Mouse (Mus musculus) midbrain, embryonic 13.5 days (tissue): ENCODE results near the gene Ttc8. TPM values are rescaled to one million over a fixed set of nuclear protein-coding genes. Genes with fewer than 3 reads are reported as not detected.
A peak's percentile ranks its signal among the peaks of the same experiment; 100 is the strongest.

Experiments used
- ATAC-seq: fragments of 200-750 bp; cut with Nextera tagmentation; 2 replicates; pipeline ENCODE4 v1.8.0; 2017; ENCODE audit warnings: mild to moderate bottlenecking, moderate TSS enrichment, moderate library complexity
- H3K27ac ChIP-seq: fragments of 300-500 bp; sonication (generic); 2 replicates; pipeline ENCODE4 v1.5.1; 2015; ENCODE audit warnings: inconsistent platforms, mild to moderate bottlenecking, moderate library complexity
- H3K27me3 ChIP-seq: fragments of 300-500 bp; sonication (generic); 2 replicates; pipeline ENCODE4 v1.6.1; 2015; ENCODE audit warnings: mild to moderate bottlenecking, inconsistent platforms
- H3K36me3 ChIP-seq: fragments of 300-500 bp; sonication (generic); 2 replicates; pipeline ENCODE4 v1.6.1; 2015; ENCODE audit warnings: mild to moderate bottlenecking, inconsistent platforms
- H3K4me1 ChIP-seq: fragments of 300-500 bp; sonication (generic); replicated peaks from 2 replicates; pipeline ENCODE4 v1.6.1; 2015; ENCODE audit warnings: inconsistent platforms
- H3K4me2 ChIP-seq: fragments of 300-500 bp; sonication (generic); replicated peaks from 2 replicates; pipeline ENCODE4 v1.6.1; 2015; ENCODE audit warnings: moderate library complexity, mild to moderate bottlenecking, inconsistent platforms
- H3K4me3 ChIP-seq: fragments of 300-500 bp; sonication (generic); replicated peaks from 2 replicates; pipeline ENCODE4 v1.5.1; 2015; ENCODE audit warnings: mild to moderate bottlenecking, inconsistent platforms
- H3K9ac ChIP-seq: fragments of 300-500 bp; sonication (generic); replicated peaks from 2 replicates; pipeline ENCODE4 v1.6.1; 2015; ENCODE audit warnings: mild to moderate bottlenecking, inconsistent platforms
- H3K9me3 ChIP-seq: fragments of 300-500 bp; sonication (generic); 2 replicates; pipeline ENCODE4 v1.6.1; 2016; ENCODE audit warnings: mild to moderate bottlenecking, inconsistent platforms
- WGBS: fragments of 180-500 bp; shearing (Covaris S2); methylation state at CpG from one replicate; pipeline ENCODE4 v1.1.7; 2015; 5-methylcytosine and 5-hydroxymethylcytosine counted together
- polyA plus RNA-seq: library from polyadenylated mRNA; unstranded; fragments of >200 nt; fragmentation: Nextera tagmentation; extraction: Ambion mirVana; gene quantifications from 2 replicates; pipeline ENCODE4 v1.2.1, GENCODE M21; 2015

Gene Ttc8
- polyA plus RNA-seq, 1 experiment from 2014 or later = 39.1 TPM

GRCm38 (mm10) chr12:99003046-99003445 lies 82.7 kb downstream of the Ttc8 start:
- H3K4me1 ChIP-seq = no peaks in the 10 kb centered on the region
- no peaks in the 10 kb centered on the region for H3K27me3 ChIP-seq
- no peak overlapping the region for H3K4me3 ChIP-seq
- H3K9me3 ChIP-seq = no peaks in the 10 kb centered on the region
- H3K27ac ChIP-seq = no peak overlapping the region
- ATAC-seq = no peak
- H3K36me3 ChIP-seq = no peaks in the 10 kb centered on the region
- 80% methylated on average over 4 of the region's 4 CpGs for WGBS
- no peak overlapping the region for H3K4me2 ChIP-seq
- H3K9ac ChIP-seq = no peak overlapping the region

GRCm38 (mm10) chr12:99004752-99005151 lies 84.4 kb downstream of the Ttc8 start:
- Histone ChIP-seq H3K27me3 (no peaks in the 10 kb centered on the region), H3K4me2 (no peak overlapping the region), H3K4me1 (peaks cover 11% of the 10 kb centered on the region), H3K9ac (no peak overlapping the region), H3K27ac (no peak overlapping the region), H3K9me3 (no peaks in the 10 kb centered on the region), H3K36me3 (no peaks in the 10 kb centered on the region), H3K4me3 (no peak overlapping the region)
- WGBS = 97% methylated on average over 2 of the region's 2 CpGs
- ATAC-seq = no peak

- Histone ChIP-seq H3K4me2 (no peak overlapping the region), H3K36me3 (no peaks in the 10 kb centered on the region), H3K27ac (peak overlapping the region; percentile 91), H3K4me3 (no peak overlapping the region), H3K9ac (no peak overlapping the region), H3K4me1 (peaks cover 35% of the 10 kb centered on the region), H3K9me3 (no peaks in the 10 kb centered on the region), H3K27me3 (no peaks in the 10 kb centered on the region)
- no peak for ATAC-seq
- WGBS = 71% methylated on average over 1 of the region's 1 CpGs
These were observed 88.4 kb downstream of the Ttc8 start for GRCm38 (mm10) chr12:99008786-99009185.

GRCm38 (mm10) chr12:99009430-99009829 lies 89.1 kb downstream of the Ttc8 start:
- no peak overlapping the region for H3K4me2 ChIP-seq
- 0 out of 2 replicates have a peak, but pooled peaks have one; percentile 2 for ATAC-seq
- WGBS = 6% methylated on average over 4 of the region's 4 CpGs
- peaks cover 35% of the 10 kb centered on the region for H3K4me1 ChIP-seq
- H3K36me3 ChIP-seq = no peaks in the 10 kb centered on the region
- H3K27me3 ChIP-seq = no peaks in the 10 kb centered on the region
- no peak overlapping the region for H3K9ac ChIP-seq
- no peaks in the 10 kb centered on the region for H3K9me3 ChIP-seq
- peak overlapping the region; percentile 91 for H3K27ac ChIP-seq
- H3K4me3 ChIP-seq = no peak overlapping the region

- 42% methylated on average over 6 of the region's 6 CpGs for WGBS
- Histone ChIP-seq H3K36me3 (no peaks in the 10 kb centered on the region), H3K9me3 (no peaks in the 10 kb centered on the region), H3K4me2 (no peak overlapping the region), H3K27ac (peak overlapping the region; percentile 91), H3K9ac (no peak overlapping the region), H3K4me3 (no peak overlapping the region), H3K27me3 (no peaks in the 10 kb centered on the region), H3K4me1 (peaks cover 35% of the 10 kb centered on the region)
- ATAC-seq = no peak
These were observed 89.7 kb downstream of the Ttc8 start for GRCm38 (mm10) chr12:99010044-99010443.

GRCm38 (mm10) chr12:99011161-99011861 lies 90.9 kb downstream of the Ttc8 start:
- no peak overlapping the region for H3K4me3 ChIP-seq
- ATAC-seq = peak; percentile 97
- WGBS = 2% methylated on average over 22 of the region's 22 CpGs

GRCm38 (mm10) chr12:99015870-99016269 lies 95.5 kb downstream of the Ttc8 start:
- H3K36me3 ChIP-seq = no peaks in the 10 kb centered on the region
- no peaks in the 10 kb centered on the region for H3K9me3 ChIP-seq
- H3K4me1 ChIP-seq = peaks cover 13% of the 10 kb centered on the region
- no peak overlapping the region for H3K9ac ChIP-seq
- H3K27ac ChIP-seq = no peak overlapping the region
- no peak overlapping the region for H3K4me2 ChIP-seq
- no peak overlapping the region for H3K4me3 ChIP-seq
- ATAC-seq = no peak
- no peaks in the 10 kb centered on the region for H3K27me3 ChIP-seq
- 96% methylated on average over 4 of the region's 4 CpGs for WGBS

More at GRCm38 (mm10) chr12:99011161-99011861, 90.9 kb downstream of the Ttc8 start:
- Histone ChIP-seq H3K36me3 (no peaks in the 10 kb centered on the region), H3K4me2 (peak overlapping the region; percentile 29), H3K4me1 (peaks cover 35% of the 10 kb centered on the region), H3K9me3 (no peaks in the 10 kb centered on the region), H3K9ac (no peak overlapping the region), H3K27me3 (no peaks in the 10 kb centered on the region), H3K27ac (peak overlapping the region; percentile 91)

- no peaks in the 10 kb centered on the region for H3K36me3 ChIP-seq
- peaks cover 13% of the 10 kb centered on the region for H3K4me1 ChIP-seq
- no peak for ATAC-seq
- H3K27me3 ChIP-seq = no peaks in the 10 kb centered on the region
- no peak overlapping the region for H3K9ac ChIP-seq
- no peak overlapping the region for H3K4me3 ChIP-seq
- H3K4me2 ChIP-seq = no peak overlapping the region
- 54% methylated on average over 6 of the region's 6 CpGs for WGBS
- H3K27ac ChIP-seq = no peak overlapping the region; the same call in 1 of the 2 replicates
- no peaks in the 10 kb centered on the region for H3K9me3 ChIP-seq
These were observed 104.1 kb downstream of the Ttc8 start for GRCm38 (mm10) chr12:99024430-99024960.

GRCm38 (mm10) chr12:99026291-99026690 lies 105.9 kb downstream of the Ttc8 start:
- no peak for ATAC-seq
- no peak overlapping the region for H3K27ac ChIP-seq
- no peaks in the 10 kb centered on the region for H3K36me3 ChIP-seq
- H3K27me3 ChIP-seq = no peaks in the 10 kb centered on the region
- H3K4me1 ChIP-seq = peaks cover 25% of the 10 kb centered on the region
- H3K9ac ChIP-seq = no peak overlapping the region
- H3K4me3 ChIP-seq = no peak overlapping the region
- H3K4me2 ChIP-seq = no peak overlapping the region
- H3K9me3 ChIP-seq = no peaks in the 10 kb centered on the region
- WGBS = 74% methylated on average over 2 of the region's 2 CpGs

- Histone ChIP-seq H3K4me1 (peaks cover 25% of the 10 kb centered on the region), H3K27me3 (peaks cover 8% of the 10 kb centered on the region; the same call in 1 of the 2 replicates), H3K27ac (no peak overlapping the region), H3K4me3 (no peak overlapping the region), H3K36me3 (no peaks in the 10 kb centered on the region), H3K9ac (no peak overlapping the region), H3K9me3 (no peaks in the 10 kb centered on the region), H3K4me2 (no peak overlapping the region)
- ATAC-seq = no peak
- 54% methylated on average over 5 of the region's 5 CpGs for whole genome bisulfite sequencing
These were observed 108.3 kb downstream of the Ttc8 start for GRCm38 (mm10) chr12:99028665-99029064.

GRCm38 (mm10) chr12:99030022-99030421 lies 109.6 kb downstream of the Ttc8 start:
- H3K4me2 ChIP-seq = no peak overlapping the region
- WGBS = 50% methylated on average over 1 of the region's 1 CpGs
- H3K4me3 ChIP-seq = no peak overlapping the region
- ATAC-seq = peak; percentile 58
- peaks cover 22% of the 10 kb centered on the region for H3K4me1 ChIP-seq
- no peak overlapping the region for H3K9ac ChIP-seq
- no peak overlapping the region for H3K27ac ChIP-seq
- H3K9me3 ChIP-seq = no peaks in the 10 kb centered on the region
- peaks cover 16% of the 10 kb centered on the region for H3K27me3 ChIP-seq
- no peaks in the 10 kb centered on the region for H3K36me3 ChIP-seq
